Mouse (Mus musculus) splenic B cell, adult 2 months (primary cell): ENCODE results near the gene Igf1.

Source experiments
- DNase-seq: peaks from one replicate; pipeline ENCODE4 v3.0.0-alpha.2; 2011; ENCODE audit warnings: low read depth, low spot score
- H3K27me3 ChIP-seq: 2 replicates; pipeline ENCODE4 v1.6.1; 2012; ENCODE audit warnings: mild to moderate bottlenecking, low read length, moderate library complexity, mixed read lengths; ENCODE audit not compliant: control insufficient read depth, poor library complexity, insufficient read depth, severe bottlenecking
- H3K36me3 ChIP-seq: 2 replicates; pipeline ENCODE4 v1.6.1; 2012; ENCODE audit warnings: mild to moderate bottlenecking, low read length, moderate library complexity, mixed read lengths; ENCODE audit not compliant: control insufficient read depth, poor library complexity, insufficient read depth, severe bottlenecking

The Igf1 gene

GRCm38 (mm10) chr10:87985375-87985774 lies 127.3 kb downstream of the Igf1 start:
- no peak for DNase-seq

GRCm38 (mm10) chr10:87986201-87986600 lies 128.1 kb downstream of the Igf1 start:
- Histone ChIP-seq H3K36me3 (no peaks in the 10 kb centered on the region), H3K27me3 (no peaks in the 10 kb centered on the region)
- DNase-seq = no peak

More at GRCm38 (mm10) chr10:87985375-87985774, 127.3 kb downstream of the Igf1 start:
- Histone ChIP-seq H3K36me3 (no peaks in the 10 kb centered on the region), H3K27me3 (no peaks in the 10 kb centered on the region)
